Mouse (Mus musculus) cerebellum, adult 2 months (tissue): ENCODE data around the gene Pomgnt1. TPM values are rescaled to one million over a fixed set of nuclear protein-coding genes. Genes with fewer than 3 reads are reported as not detected.

ENCODE experiments used
- DNase-seq, 2 experiments: peaks; one replicate each; pipeline ENCODE4 v3.0.0; 2021
- H3K27ac ChIP-seq: fragments of 200-500 bp; 2 replicates; pipeline ENCODE4 v1.5.1; 2012; ENCODE audit warnings: low read length, control low read depth, inconsistent platforms; ENCODE audit not compliant: insufficient read depth
- H3K27me3 ChIP-seq: fragments of 200-500 bp; 2 replicates; pipeline ENCODE4 v1.6.1; 2012; ENCODE audit warnings: inconsistent platforms, mild to moderate bottlenecking, low read length, moderate library complexity; ENCODE audit not compliant: control insufficient read depth, insufficient read depth
- H3K4me1 ChIP-seq: fragments of 200-500 bp; 2 replicates; pipeline ENCODE4 v1.6.1; 2011; ENCODE audit warnings: low read length; ENCODE audit not compliant: control insufficient read depth, insufficient read depth
- H3K4me3 ChIP-seq: fragments of 200-500 bp; replicated peaks from 2 replicates; pipeline ENCODE3; 2011; ENCODE audit warnings: mild to moderate bottlenecking, low read depth, low read length, control low read depth; ENCODE audit not compliant: insufficient read depth
- CTCF ChIP-seq: fragments of 200-500 bp; IDR thresholded peaks from 2 replicates; pipeline ENCODE4 v1.5.1; 2011; ENCODE audit warnings: low read depth, mild to moderate bottlenecking, control low read depth, low read length, moderate library complexity, borderline replicate concordance; ENCODE audit not compliant: insufficient read depth
- POLR2A ChIP-seq: fragments of 200-500 bp; IDR thresholded peaks from 2 replicates; pipeline ENCODE4 v1.6.1; 2011; ENCODE audit warnings: low read length, control low read depth, borderline replicate concordance; ENCODE audit not compliant: insufficient read depth
- WGBS: fragments of 180-500 bp; shearing (Covaris S2); methylation state at CpG from one replicate; pipeline ENCODE4 v1.1.7; 2018; 5-methylcytosine and 5-hydroxymethylcytosine counted together
- polyA plus RNA-seq: library from polyadenylated mRNA; depleted of rRNA; stranded (reverse); fragments of >200 nt; gene quantifications from 2 replicates; pipeline ENCODE4 v1.2.3, GENCODE M21; 2012

The Pomgnt1 gene
- polyA plus RNA-seq, 1 experiment = 71.7 TPM

GRCm38 (mm10) chr4:116125803-116126386 lies 2.3 kb downstream of the Pomgnt1 start:
- no peak overlapping the region for H3K27ac ChIP-seq
- DNase-seq = no peak
- H3K4me1 ChIP-seq = no peaks in the 10 kb centered on the region
- no peak for TF ChIP-seq CTCF
- no peak for TF ChIP-seq POLR2A
- 87% methylated on average over 4 of the region's 4 CpGs for WGBS
- H3K27me3 ChIP-seq = no peaks in the 10 kb centered on the region
- no peak overlapping the region for H3K4me3 ChIP-seq

- WGBS = 44% methylated on average over 6 of the region's 6 CpGs
- Histone ChIP-seq H3K27me3 (no peaks in the 10 kb centered on the region), H3K4me3 (no peak overlapping the region), H3K4me1 (0 out of 2 replicates have a peak, but pooled peaks cover 1% of the 10 kb centered on the region), H3K27ac (no peak overlapping the region)
- no peak for DNase-seq
- TF ChIP-seq POLR2A (no peak), CTCF (no peak)
These were observed 4.3 kb downstream of the Pomgnt1 start for GRCm38 (mm10) chr4:116127956-116128355.

- DNase-seq = no peak
- WGBS = 79% methylated on average over 4 of the region's 4 CpGs
- TF ChIP-seq CTCF (no peak), POLR2A (no peak)
- Histone ChIP-seq H3K4me1 (peaks cover 9% of the 10 kb centered on the region), H3K27ac (no peak overlapping the region), H3K4me3 (no peak overlapping the region), H3K27me3 (no peaks in the 10 kb centered on the region)
These were observed 9.5 kb downstream of the Pomgnt1 start for GRCm38 (mm10) chr4:116133126-116133525.

- Histone ChIP-seq H3K27ac (peak overlapping the region; percentile 25; the same call in 1 of the 2 replicates), H3K4me1 (peaks cover 15% of the 10 kb centered on the region), H3K27me3 (no peaks in the 10 kb centered on the region), H3K4me3 (no peak overlapping the region)
- peak in 1 of 2 experiments; percentile 39 for DNase-seq
- WGBS = 8% methylated on average over 2 of the region's 2 CpGs
- peak; percentile 40; the same call in 1 of the 2 replicates for TF ChIP-seq CTCF
- TF ChIP-seq POLR2A = no peak
These were observed 11.3 kb downstream of the Pomgnt1 start for GRCm38 (mm10) chr4:116134990-116135389.

- H3K27ac ChIP-seq = no peak overlapping the region
- H3K27me3 ChIP-seq = no peaks in the 10 kb centered on the region
- TF ChIP-seq CTCF (no peak), POLR2A (no peak)
- H3K4me1 ChIP-seq = peaks cover 21% of the 10 kb centered on the region
- no peak overlapping the region for H3K4me3 ChIP-seq
- DNase-seq = no peak
- WGBS = 28% methylated on average over 13 of the region's 13 CpGs
These were observed 13.9 kb downstream of the Pomgnt1 start for GRCm38 (mm10) chr4:116137421-116137996.

GRCm38 (mm10) chr4:116140801-116141574 lies 17.3 kb downstream of the Pomgnt1 start:
- peak overlapping the region; percentile 91 for H3K4me3 ChIP-seq
- H3K4me1 ChIP-seq = peaks cover 19% of the 10 kb centered on the region
- WGBS = 12% methylated on average over 7 of the region's 7 CpGs
- no peaks in the 10 kb centered on the region for H3K27me3 ChIP-seq
- peak overlapping the region; percentile 92 for H3K27ac ChIP-seq
- peak in 1 of 2 experiments; percentile 37 for DNase-seq
- no peak for TF ChIP-seq CTCF
- TF ChIP-seq POLR2A = no peak

GRCm38 (mm10) chr4:116141736-116142135 lies 18.1 kb downstream of the Pomgnt1 start:
- TF ChIP-seq POLR2A (no peak), CTCF (no peak)
- peak in 1 of 2 experiments; percentile 35 for DNase-seq
- H3K27me3 ChIP-seq = no peaks in the 10 kb centered on the region
- peak overlapping the region; percentile 92 for H3K27ac ChIP-seq
- 53% methylated on average over 1 of the region's 1 CpGs for WGBS
- peaks cover 19% of the 10 kb centered on the region for H3K4me1 ChIP-seq
- H3K4me3 ChIP-seq = peak overlapping the region; percentile 91
